23 mouse cellular contexts compared by ENCODE assay signal in genomic region chr11:48262492-48262891, GRCm38 (mm10).
DNase-seq lines count a peak whose midpoint lies in the region; ATAC-seq and TF ChIP-seq lines count a peak whose summit lies in the region.
"Had no signal": no experiment of that assay in that cellular context is flagged by ENCODE, and none has a peak within 500 bp of the region (broad histone marks: within the 10 kb centered on the region; RNA-seq: fewer than 3 reads in every experiment).

No protein-coding gene starts in this region.

- ATAC-seq in forebrain, embryonic 14.5 days: peak; percentile 48; the same call in 1 of the 2 replicates
- no peak for ATAC-seq in lung, embryonic 14.5 days (ENCODE audit: insufficient read depth)
- no peak for ATAC-seq in midbrain, postnatal 0 days (ENCODE audit: low FRiP score)
- no peak for ATAC-seq in midbrain, embryonic 14.5 days (ENCODE audit: low FRiP score, low TSS enrichment)
- ATAC-seq: CD4-positive, CD25-positive, alpha-beta regulatory T cell, adult 4 months; forebrain, embryonic 15.5 days; inflammation-experienced regulatory T-cells, adult 6 months; intestine, embryonic 16.5 days had no signal

- H3K4me3 ChIP-seq in forebrain, embryonic 14.5 days (ENCODE audit: low read depth, low read length): no peak overlapping the region
- H3K4me3 ChIP-seq in forebrain, embryonic 10.5 days: no peak overlapping the region
- H3K4me3 ChIP-seq in lung, embryonic 14.5 days (ENCODE audit: low read depth, low read length): no peak overlapping the region
- H3K4me3 ChIP-seq in midbrain, postnatal 0 days (ENCODE audit: low read depth, low read length): no peak overlapping the region
- H3K4me3 ChIP-seq in midbrain, embryonic 14.5 days (replicated peaks; ENCODE audit: low read depth, low read length): no peak overlapping the region
- H3K4me3 ChIP-seq: embryonic facial prominence, embryonic 15.5 days; forebrain, embryonic 15.5 days; gastrocnemius, adult 2 months; hindbrain, embryonic 12.5 days; hindbrain, embryonic 15.5 days had no signal

- no peaks in the 10 kb centered on the region for H3K9me3 ChIP-seq in forebrain, embryonic 14.5 days (replicated peaks; ENCODE audit: control insufficient read depth, low read length)
- no peaks in the 10 kb centered on the region for H3K9me3 ChIP-seq in forebrain, embryonic 10.5 days
- no peaks in the 10 kb centered on the region for H3K9me3 ChIP-seq in lung, embryonic 14.5 days (ENCODE audit: low read depth, low read length)
- H3K9me3 ChIP-seq in midbrain, postnatal 0 days (ENCODE audit: low read length): no peaks in the 10 kb centered on the region
- H3K9me3 ChIP-seq in midbrain, embryonic 14.5 days (ENCODE audit: control insufficient read depth, low read length): no peaks in the 10 kb centered on the region
- H3K9me3 ChIP-seq: embryonic facial prominence, embryonic 15.5 days; forebrain, embryonic 15.5 days; hindbrain, embryonic 12.5 days; hindbrain, embryonic 15.5 days had no signal

- H3K27me3 ChIP-seq in forebrain, embryonic 14.5 days (replicated peaks; ENCODE audit: control insufficient read depth, insufficient read depth, low read length): no peaks in the 10 kb centered on the region
- H3K27me3 ChIP-seq in forebrain, embryonic 10.5 days (ENCODE audit: poor library complexity, severe bottlenecking): no peaks in the 10 kb centered on the region
- H3K27me3 ChIP-seq in lung, embryonic 14.5 days (ENCODE audit: insufficient read depth, low read length): no peaks in the 10 kb centered on the region
- H3K27me3 ChIP-seq in midbrain, postnatal 0 days (ENCODE audit: insufficient read depth, low read length): no peaks in the 10 kb centered on the region
- H3K27me3 ChIP-seq in midbrain, embryonic 14.5 days (ENCODE audit: control insufficient read depth, insufficient read depth, low read length): no peaks in the 10 kb centered on the region
- H3K27me3 ChIP-seq: embryonic facial prominence, embryonic 15.5 days; forebrain, embryonic 15.5 days; hindbrain, embryonic 12.5 days; hindbrain, embryonic 15.5 days had no signal

- no peaks in the 10 kb centered on the region for H3K4me1 ChIP-seq in forebrain, embryonic 14.5 days (ENCODE audit: control insufficient read depth, insufficient read depth, low read length)
- no peaks in the 10 kb centered on the region for H3K4me1 ChIP-seq in forebrain, embryonic 10.5 days
- no peaks in the 10 kb centered on the region for H3K4me1 ChIP-seq in lung, embryonic 14.5 days (ENCODE audit: insufficient read depth)
- no peaks in the 10 kb centered on the region for H3K4me1 ChIP-seq in midbrain, postnatal 0 days (ENCODE audit: insufficient read depth, low read length)
- no peaks in the 10 kb centered on the region for H3K4me1 ChIP-seq in midbrain, embryonic 14.5 days (ENCODE audit: control insufficient read depth, insufficient read depth, low read length)
- H3K4me1 ChIP-seq: embryonic facial prominence, embryonic 15.5 days; hindbrain, embryonic 12.5 days; hindbrain, embryonic 15.5 days had no signal

- WGBS in forebrain, embryonic 14.5 days: 67% methylated on average over 3 of the region's 3 CpGs
- 91% methylated on average over 3 of the region's 3 CpGs for WGBS in forebrain, embryonic 10.5 days
- WGBS in lung, embryonic 14.5 days: 33% methylated on average over 3 of the region's 3 CpGs
- 86% methylated on average over 3 of the region's 3 CpGs for WGBS in midbrain, postnatal 0 days
- 87% methylated on average over 3 of the region's 3 CpGs for WGBS in midbrain, embryonic 14.5 days

- H3K36me3 ChIP-seq in forebrain, embryonic 14.5 days (ENCODE audit: control insufficient read depth, insufficient read depth, low read length): no peaks in the 10 kb centered on the region
- no peaks in the 10 kb centered on the region for H3K36me3 ChIP-seq in forebrain, embryonic 10.5 days (replicated peaks)
- no peaks in the 10 kb centered on the region for H3K36me3 ChIP-seq in lung, embryonic 14.5 days (ENCODE audit: insufficient read depth)
- H3K36me3 ChIP-seq in midbrain, postnatal 0 days (ENCODE audit: insufficient read depth, low read length): no peaks in the 10 kb centered on the region
- H3K36me3 ChIP-seq in midbrain, embryonic 14.5 days (ENCODE audit: control insufficient read depth, insufficient read depth, low read length): no peaks in the 10 kb centered on the region
- H3K36me3 ChIP-seq: embryonic facial prominence, embryonic 15.5 days; forebrain, embryonic 15.5 days; hindbrain, embryonic 12.5 days; hindbrain, embryonic 15.5 days had no signal

- H3K9ac ChIP-seq in forebrain, embryonic 14.5 days (ENCODE audit: low read length): no peak overlapping the region
- no peak overlapping the region for H3K9ac ChIP-seq in lung, embryonic 14.5 days
- no peak overlapping the region for H3K9ac ChIP-seq in midbrain, postnatal 0 days (replicated peaks; ENCODE audit: low read length, poor library complexity, severe bottlenecking)
- no peak overlapping the region for H3K9ac ChIP-seq in midbrain, embryonic 14.5 days (replicated peaks; ENCODE audit: low read length)
- H3K9ac ChIP-seq: embryonic facial prominence, embryonic 15.5 days; forebrain, embryonic 15.5 days; hindbrain, embryonic 12.5 days; hindbrain, embryonic 15.5 days had no signal

- no peak overlapping the region for H3K27ac ChIP-seq in forebrain, embryonic 14.5 days (ENCODE audit: low read depth, low read length)
- no peak overlapping the region for H3K27ac ChIP-seq in forebrain, embryonic 10.5 days
- no peak overlapping the region for H3K27ac ChIP-seq in lung, embryonic 14.5 days (ENCODE audit: low read depth)
- H3K27ac ChIP-seq in midbrain, postnatal 0 days (ENCODE audit: low read depth, low read length): no peak overlapping the region
- no peak overlapping the region for H3K27ac ChIP-seq in midbrain, embryonic 14.5 days (replicated peaks; ENCODE audit: low read depth, low read length)
- H3K27ac ChIP-seq: embryonic facial prominence, embryonic 15.5 days; forebrain, embryonic 15.5 days; gastrocnemius, adult 2 months; hindbrain, embryonic 12.5 days; hindbrain, embryonic 15.5 days had no signal

- peak; percentile 65 for DNase-seq in forebrain, embryonic 14.5 days (ENCODE audit: low spot score)
- no peak for DNase-seq in forebrain, embryonic 10.5 days (ENCODE audit: extremely low spot score, low spot score)
- peak; percentile 69 for DNase-seq in lung, embryonic 14.5 days
- DNase-seq in lung, adult 18-20 months: no peak
- DNase-seq in midbrain, postnatal 0 days (ENCODE audit: low spot score): peak; percentile 20
- no peak for DNase-seq in midbrain, embryonic 14.5 days
- DNase-seq: adrenal gland, adult 2 months; adrenal gland, postnatal 14 days; cerebellum, adult 11-12 months; cerebellum, adult 8-10 months; cerebellum, postnatal 36 days; embryo, embryonic 11 days; gastrocnemius, adult 2 months; gastrocnemius, postnatal 14 days; heart, adult 11 months had no signal

- no peak overlapping the region for H3K4me2 ChIP-seq in forebrain, embryonic 14.5 days (ENCODE audit: low read length)
- no peak overlapping the region for H3K4me2 ChIP-seq in lung, embryonic 14.5 days
- H3K4me2 ChIP-seq in midbrain, postnatal 0 days (ENCODE audit: low read depth, low read length, poor library complexity, severe bottlenecking): no peak overlapping the region
- H3K4me2 ChIP-seq in midbrain, embryonic 14.5 days (ENCODE audit: low read length): no peak overlapping the region
- H3K4me2 ChIP-seq: embryonic facial prominence, embryonic 15.5 days; forebrain, embryonic 15.5 days; heart, embryonic 11.5 days; hindbrain, embryonic 12.5 days; hindbrain, embryonic 15.5 days had no signal

- TF ChIP-seq CTCF in lung, embryonic 14.5 days (IDR thresholded peaks at IDR 0.05; ENCODE audit: low read depth): no peak
- TF ChIP-seq CTCF in midbrain, postnatal 0 days (IDR thresholded peaks at IDR 0.05): no peak

Comparison
In these comparisons a context has a peak if more than half of its experiments do, and no peak if none do; other contexts are left out.
1. DNase-seq: peak in forebrain, embryonic 14.5 days (single experiment), lung, embryonic 14.5 days (single experiment) and midbrain, postnatal 0 days (single experiment); none in forebrain, embryonic 10.5 days (single experiment), lung, adult 18-20 months (0 of 2) and midbrain, embryonic 14.5 days (single experiment).